Mouse (Mus musculus): ENCODE data around the gene Ptprg.

The Ptprg gene

DNA sequence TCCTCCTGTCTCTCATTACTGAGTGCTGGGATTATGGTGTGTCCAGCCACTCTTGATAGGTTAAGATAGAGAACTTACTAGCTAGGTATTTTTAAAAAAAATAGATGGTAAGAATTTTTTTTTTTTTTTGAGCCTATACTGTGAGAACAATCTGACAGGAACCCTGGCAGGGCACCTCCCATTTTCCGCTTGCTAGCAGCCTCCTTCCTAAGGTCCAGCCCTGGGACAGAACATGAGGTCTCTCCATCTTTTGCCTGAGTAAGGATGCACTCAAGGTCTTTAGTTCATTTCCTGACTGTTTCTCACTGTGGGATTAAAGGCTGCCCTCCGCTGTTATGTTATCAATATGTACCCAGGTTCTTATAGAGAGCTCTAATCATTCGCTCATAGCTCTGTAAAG is 264.7 kb downstream of the Ptprg start:
- DNase-seq (ENCODE audit: low read depth in 2 of 2, low spot score in 2 of 2), result no peak

DNA sequence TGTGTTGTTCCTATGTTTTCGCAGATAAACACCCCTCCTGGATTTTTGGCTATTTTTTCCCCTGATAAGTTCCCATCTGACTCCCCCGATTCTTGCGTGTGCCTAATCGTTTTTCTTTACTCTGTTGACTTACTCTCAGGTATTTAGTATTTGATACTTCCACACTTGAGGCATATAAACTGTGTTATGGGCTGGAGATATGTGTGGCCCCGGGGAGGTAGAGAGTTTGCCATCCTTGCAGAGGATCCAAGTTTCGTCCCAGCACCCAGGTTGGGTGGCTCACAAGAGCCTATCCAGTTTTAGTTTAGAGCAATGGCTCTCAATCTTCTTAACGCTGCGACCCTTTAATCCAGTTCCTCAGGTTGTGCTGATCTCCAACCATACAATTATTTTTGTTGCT is 265.4 kb downstream of the Ptprg start:
- no peak for DNase-seq (ENCODE audit: low read depth in 2 of 2, low spot score in 2 of 2)

DNA sequence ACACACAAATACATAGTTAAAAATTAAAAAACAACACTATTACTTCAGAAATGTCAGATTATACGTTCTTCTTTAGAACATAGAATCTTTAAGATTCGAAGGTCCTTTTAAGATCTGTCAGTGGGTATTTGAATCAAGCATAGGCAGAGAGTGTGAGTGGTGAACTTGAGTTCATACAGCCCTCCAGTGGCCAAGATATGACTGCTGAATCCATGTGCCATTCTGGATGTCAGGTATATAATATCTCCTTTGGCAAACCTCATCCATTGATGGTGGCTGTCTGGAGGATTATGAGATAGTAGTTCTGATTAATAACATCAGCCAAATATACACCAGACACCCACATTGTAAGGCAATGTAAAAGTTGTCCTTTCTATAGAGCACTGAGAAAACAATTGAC is 266.0 kb downstream of the Ptprg start:
- DNase-seq (ENCODE audit: low read depth in 2 of 2, low spot score in 2 of 2), result no peak

DNA sequence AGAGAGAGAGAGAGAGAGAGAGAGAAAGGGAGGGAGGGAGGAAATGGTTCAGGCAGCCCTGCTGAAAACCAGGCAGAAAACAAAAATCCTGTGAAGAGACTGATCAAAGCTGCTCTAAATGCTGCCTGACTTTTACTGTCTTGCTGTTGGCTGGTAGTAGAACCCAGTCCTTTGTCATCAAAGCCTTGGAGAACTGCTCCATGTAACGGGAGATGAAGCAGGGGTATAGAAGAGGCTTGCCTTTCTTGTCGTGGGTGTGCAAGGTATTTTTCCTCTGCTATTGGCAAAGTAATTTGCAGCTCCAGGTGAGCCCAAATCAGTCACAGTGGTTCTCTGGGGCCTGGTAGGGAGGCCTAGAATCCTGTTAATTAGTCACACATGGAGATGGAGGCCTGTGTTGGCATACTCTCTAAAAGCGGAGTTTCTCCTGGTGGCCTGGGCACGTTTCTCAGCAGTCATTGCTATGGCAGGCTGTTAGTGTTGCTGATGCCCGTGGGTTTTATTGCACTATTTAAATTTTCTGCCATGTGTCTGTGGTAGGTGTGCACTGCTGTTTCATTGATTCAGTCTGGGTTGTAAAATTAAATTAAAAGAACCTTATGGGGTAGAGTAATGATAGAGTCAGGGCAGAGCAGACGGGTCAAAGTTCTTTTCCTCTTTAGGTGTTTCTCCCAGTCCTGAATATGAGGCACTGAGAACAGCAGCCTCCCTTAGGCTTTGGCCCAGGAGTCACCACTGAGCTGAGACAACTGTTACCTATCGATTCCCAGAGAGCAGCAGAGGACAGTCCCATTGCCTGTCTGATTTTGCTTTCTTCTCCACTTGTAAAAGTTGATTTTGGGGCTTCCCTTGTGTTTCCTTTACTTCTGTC is 269.7 kb downstream of the Ptprg start:
- no peak for DNase-seq (ENCODE audit: low read depth in 2 of 2, low spot score in 2 of 2)

DNA sequence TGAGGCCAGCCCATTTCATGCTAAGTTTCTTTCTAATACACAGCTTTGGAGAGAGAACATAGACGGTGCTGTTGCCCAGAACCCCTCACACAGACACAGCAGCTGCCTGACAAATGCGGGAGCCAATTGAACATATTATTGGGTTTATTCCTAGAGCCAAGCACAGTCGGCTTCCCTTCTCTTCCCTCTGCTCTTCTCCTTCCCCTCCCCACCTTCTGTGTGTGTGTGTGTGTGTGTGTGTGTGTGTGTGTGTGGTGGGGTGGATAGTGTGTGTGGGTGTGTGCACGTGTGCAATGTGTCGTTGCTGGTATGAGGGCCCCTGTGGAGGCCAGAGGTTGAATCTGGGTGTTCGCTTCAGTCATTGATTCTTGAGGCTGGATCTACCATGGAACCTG is 270.4 kb downstream of the Ptprg start:
- no peak for DNase-seq (ENCODE audit: low read depth in 2 of 2, low spot score in 2 of 2)

DNA sequence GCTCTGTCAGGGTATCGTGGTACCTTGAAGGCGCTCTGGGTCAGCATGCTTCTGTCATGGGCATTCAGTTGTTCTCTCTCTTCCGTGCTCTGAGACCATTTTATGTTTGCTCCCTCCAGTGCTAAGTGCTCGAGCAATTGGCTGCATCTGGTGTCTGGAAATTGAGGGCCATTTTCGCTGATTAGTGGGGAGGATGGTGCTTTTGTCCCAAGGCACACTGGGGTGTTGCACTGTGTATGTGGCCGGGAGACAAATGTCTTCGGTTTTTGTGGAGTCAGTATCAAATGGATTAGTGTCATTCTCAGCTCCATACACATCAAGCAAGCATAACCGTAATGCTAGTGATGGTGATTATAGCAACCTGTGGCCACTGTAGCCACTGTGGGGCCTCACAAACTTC is 271.6 kb downstream of the Ptprg start:
- no peak for DNase-seq (ENCODE audit: low read depth in 2 of 2, low spot score in 2 of 2)

DNA sequence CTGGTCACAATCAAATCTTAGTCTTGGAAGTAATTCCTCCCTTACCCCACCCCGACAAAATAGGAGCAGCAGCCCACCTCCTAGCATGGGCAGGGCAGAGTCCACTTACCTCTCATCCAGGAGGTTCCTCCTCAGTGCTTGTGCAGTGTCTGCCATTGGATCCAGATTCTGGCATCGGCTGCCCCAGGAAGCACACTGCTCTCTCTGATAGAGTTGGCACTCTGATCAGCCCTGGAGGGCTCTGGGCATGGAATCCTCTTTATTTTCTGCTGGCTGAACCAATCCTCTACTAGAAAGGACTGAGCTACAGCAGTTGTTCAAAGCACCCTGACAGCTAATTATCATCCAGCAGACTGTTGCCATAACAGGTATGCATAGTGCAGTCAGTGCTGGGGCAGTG is 272.2 kb downstream of the Ptprg start:
- no peak for DNase-seq (ENCODE audit: low read depth in 2 of 2, low spot score in 2 of 2)

DNA sequence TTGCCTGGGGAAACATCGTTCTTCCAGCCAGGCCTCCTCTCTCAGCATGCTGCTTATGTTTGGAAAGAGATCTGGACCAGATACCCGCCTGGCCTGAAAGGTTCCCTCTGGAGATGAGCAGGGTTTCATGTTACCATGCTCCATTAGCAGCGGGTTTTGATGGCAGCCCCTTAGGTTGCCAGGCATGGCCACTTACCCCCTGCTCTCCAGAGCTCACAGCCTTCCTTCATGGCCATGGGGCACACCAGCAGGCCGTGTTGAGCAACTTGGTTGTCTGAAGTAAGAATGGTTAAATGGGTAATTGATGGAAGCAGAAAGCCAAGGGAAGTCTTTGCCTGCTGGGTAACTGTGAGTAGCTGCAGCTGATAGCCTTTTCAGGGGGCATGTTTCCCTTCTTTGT is 274.8 kb downstream of the Ptprg start:
- no peak for DNase-seq (ENCODE audit: low read depth in 2 of 2, low spot score in 2 of 2)

DNA sequence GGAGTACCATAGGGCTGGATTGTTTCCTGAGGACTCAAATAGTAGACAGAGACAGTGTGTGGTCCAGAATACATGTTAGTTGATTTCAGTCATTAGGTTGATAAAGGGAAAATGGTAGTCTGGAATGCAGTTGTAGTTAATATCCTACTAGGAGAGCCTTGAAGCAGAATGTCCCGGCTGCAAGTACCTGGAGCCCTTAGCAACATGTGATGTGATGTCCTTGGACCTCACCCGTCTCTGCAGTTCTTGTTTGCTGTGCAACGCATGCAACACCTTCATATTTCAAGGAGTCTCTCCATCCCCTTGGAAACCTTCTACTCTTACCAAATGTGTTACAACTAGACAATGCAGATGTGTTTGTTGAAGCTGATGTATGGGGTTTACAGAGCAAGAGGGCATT is 280.3 kb downstream of the Ptprg start:
- DNase-seq (ENCODE audit: low read depth in 2 of 2, low spot score in 2 of 2), result no peak

DNA sequence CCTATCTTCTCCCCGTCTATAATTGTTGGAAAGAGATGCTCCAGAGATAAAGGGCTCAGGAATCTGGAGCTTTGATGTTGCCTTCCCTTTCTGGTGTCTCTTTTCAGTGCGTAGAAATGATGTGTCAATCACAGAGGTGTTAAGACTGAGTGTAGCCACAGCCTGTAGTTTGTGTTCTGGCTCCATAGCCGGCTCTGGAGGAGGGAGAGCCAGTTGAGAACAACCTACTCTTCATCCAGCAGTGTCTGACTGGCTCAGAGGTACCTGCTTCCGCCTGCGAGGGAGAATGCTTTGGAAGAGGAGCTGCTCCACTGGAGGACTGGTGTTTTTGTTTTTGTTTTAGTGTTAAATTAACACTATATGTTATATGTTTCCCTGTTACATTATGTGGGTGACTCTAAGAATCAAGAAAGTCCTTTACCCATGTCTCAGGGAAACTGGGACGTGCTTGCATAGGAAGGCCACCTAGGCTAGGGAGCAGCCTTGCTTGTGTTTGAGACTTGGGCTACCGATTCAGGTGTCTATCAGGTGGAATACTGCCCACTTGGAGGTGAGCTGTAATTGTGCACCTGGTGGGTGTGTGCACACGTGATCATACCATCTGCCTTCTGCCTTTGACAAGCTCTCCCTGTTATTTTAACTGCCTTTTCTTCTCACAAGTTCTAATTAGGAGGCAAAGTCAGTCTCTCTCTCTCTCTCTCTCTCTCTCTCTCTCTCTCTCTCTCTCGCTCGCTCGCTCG is 282.5 kb downstream of the Ptprg start:
- no peak for DNase-seq (ENCODE audit: low read depth in 2 of 2, low spot score in 2 of 2)

DNA sequence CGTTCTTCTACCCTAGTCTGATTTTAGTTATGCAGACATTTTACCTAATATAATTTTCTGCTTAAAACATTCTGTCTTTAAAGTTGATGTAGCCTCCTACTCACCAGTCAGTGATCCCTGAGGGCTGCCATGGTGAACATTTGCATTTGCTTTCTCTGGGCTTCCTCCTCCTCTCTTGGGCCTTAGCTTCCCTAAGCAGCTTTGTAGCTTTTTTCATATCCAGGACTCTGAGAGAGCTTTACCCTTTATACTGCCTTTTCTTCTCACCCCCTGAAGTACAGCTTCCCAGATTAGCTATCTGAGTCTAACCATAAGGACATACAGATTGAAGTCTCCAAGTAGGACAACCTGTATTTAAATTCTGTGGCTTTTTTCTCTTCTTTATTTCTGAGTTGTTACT is 284.4 kb downstream of the Ptprg start:
- no peak for DNase-seq (ENCODE audit: low read depth in 2 of 2, low spot score in 2 of 2)

DNA sequence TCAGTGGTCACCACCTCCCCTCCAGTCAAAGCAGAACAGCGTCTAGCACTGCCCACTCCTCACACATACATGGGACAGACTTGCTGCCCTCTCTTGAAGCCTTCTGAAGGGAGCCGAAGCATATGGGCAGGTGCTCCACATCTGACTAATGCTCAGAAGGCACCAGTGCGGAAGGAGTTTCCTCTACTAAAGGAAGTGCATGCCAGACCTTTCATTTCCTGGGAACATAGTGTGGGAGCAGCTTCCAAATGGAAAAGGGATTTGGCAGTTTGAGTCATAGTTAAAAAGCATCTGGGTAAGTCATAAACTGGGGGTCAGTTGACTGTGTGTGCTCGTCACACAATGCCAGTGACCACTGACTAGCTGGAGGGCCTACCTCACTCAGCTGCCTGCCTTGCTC is 288.3 kb downstream of the Ptprg start:
- no peak for DNase-seq (ENCODE audit: low read depth in 2 of 2, low spot score in 2 of 2)

DNA sequence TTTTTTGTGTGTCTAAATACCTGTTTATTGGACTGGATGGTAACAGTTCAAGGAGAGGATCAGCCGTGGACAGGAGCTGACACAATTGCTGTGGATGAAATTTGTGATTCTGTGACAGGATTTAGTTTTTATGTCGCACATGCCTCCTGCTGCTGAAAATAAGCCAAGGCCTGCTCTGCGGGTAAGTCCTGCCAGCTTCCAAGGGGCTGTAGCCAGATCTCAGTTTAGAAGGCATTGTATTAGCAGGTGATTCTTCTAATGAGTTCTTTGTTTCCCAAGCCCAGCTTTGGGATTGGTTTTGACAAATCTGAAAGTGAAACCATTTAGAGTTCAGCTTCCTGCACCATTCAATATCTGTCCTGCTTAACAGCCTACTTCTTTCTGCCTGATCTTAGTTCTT is 299.6 kb downstream of the Ptprg start:
- no peak for DNase-seq (ENCODE audit: low read depth in 2 of 2, low spot score in 2 of 2)

DNA sequence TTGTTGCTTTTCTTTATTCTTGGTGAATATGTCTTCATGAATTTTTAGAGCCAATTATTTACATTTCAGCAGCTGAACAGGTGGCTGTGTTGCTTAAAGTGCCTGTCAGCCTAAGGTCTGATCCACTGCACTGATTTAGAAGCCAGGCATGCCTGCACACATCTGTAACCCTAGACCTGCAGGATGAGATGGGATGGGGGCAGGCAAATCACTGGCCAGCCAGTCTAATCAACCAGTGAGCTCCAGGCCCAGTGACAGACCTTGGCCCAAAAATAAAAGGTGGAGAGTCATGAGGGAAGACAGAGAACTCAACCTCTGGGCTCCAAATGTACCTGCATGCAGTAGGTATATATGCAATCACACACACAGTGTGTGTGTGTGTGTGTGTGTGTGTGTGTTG is 302.2 kb downstream of the Ptprg start:
- no peak for DNase-seq (ENCODE audit: low read depth in 2 of 2, low spot score in 2 of 2)

DNA sequence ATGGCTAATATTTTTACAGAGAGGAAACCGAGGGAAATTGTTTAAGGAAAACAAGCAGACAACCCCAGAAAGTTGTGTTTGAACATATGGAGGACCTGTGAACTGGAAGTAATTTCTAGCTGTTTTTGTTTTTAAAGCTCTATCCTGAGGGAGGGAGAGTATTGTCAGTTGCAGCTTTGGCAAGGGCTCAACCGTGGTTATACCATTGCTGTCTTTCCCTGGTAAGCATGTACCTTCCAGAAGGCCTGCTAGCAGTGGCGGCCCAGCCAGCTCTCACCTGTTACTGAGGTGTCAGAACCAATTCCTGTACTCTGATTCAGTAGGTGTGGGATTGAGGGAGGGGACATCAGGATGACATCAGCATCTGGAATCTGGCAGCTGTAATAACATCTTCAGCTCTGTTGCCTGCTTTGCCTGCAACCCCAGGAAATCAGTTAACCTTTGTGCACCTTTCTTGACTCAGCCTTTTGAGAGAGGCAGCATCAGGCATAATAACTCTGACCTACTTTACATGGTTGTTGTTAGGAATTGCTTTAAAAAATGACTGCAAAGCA is 304.7 kb downstream of the Ptprg start:
- no peak for DNase-seq (ENCODE audit: low read depth in 2 of 2, low spot score in 2 of 2)

DNA sequence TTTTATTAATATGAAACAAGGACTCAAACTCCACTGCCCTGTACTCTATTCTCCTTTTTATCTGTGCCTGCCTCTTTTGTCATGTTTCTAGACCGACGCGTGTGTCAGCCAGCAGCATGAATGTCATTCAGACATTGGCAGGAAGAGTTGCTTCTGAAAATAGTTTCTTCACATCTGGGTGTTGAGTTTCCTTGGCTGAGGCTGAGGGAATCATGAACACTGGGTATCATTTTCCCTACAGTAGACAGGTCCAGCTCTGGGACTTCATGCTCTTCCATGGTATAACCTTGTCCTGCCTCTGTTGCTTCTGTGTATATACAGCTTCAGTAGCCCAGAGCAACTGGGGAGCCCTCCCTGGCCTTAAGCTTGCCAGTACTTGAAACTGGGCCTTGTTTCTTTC is 310.0 kb downstream of the Ptprg start:
- DNase-seq (ENCODE audit: low read depth in 2 of 2, low spot score in 2 of 2), result no peak

DNA sequence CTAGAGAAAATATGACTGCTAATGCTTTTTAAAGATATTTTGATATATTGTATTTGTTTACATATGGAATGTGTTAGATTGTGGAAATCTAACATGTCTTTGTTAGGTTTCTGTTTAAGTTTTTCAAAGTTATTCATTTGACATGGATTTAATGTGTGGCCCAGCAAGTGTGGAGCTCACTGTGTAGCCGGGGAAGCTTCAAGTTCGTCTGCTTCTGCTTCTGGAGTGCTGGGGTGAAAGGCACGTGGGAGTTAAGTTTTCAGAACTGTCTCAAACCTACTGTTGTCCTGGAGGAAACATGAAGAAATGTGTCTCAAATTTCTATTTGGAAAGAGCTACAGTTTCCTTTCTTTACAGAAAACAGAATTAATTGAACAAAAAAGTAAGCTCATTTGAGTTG is 311.5 kb downstream of the Ptprg start:
- no peak for DNase-seq (ENCODE audit: low read depth in 2 of 2, low spot score in 2 of 2)

DNA sequence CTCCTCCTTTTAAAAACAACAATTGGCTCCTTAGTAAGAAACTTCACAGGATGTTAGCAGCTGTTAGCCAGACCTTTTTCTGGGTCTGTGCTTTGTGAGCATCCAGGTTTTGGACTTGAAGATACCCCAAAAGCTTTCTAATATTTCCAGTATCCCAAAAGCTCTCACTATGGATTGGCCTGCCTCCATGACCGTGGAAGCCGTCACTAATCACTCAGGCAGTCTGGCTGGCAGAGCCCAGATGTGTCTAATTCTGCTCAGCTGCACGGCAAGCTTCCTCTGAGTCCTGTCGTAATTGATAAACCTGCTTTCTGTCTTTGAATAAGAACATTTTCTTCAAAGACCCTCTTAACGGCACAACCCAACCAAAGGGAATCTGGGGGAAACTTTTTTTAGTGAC is 312.0 kb downstream of the Ptprg start:
- DNase-seq (ENCODE audit: low read depth in 2 of 2, low spot score in 2 of 2), result no peak

DNA sequence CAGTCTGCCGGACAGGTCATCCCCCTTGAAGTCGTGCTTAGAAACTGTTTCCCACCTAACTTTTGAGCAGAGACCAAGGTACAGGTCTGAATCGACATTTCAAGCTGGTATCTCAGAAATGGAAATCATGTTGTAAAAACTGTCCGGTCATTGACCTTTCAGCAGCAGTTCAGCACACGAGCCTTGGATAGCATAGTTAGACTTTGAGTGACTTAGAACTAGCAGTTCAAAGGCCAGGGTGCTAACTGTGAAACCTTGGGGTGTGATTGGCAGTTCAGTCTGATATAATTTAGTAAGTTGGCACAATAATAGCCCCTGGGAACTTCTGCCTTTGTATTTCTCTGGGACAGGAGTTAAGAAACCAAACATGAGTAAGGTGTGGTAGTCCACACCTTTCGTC is 312.5 kb downstream of the Ptprg start:
- DNase-seq (ENCODE audit: low read depth in 2 of 2, low spot score in 2 of 2), result no peak

DNA sequence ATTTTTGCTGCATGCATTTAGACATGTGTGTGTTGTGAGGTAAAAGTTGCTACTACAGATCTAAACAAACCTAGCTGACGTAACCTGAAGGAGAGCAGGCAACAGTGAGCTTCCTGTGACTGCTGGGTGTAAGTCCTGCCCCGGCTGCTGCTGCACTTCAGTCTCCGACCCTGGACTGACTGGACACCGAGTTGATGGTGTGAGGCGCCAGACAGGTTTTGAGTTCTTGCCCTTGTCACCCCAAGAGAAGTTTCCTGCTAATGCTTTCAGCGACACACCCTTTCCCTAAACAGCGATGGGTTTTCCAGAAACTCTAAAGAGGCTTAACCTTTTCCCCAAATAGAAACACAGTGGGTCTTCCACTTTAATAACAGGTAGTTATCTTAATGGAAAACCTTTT is 313.1 kb downstream of the Ptprg start:
- DNase-seq (ENCODE audit: low read depth in 2 of 2, low spot score in 2 of 2), result no peak

DNA sequence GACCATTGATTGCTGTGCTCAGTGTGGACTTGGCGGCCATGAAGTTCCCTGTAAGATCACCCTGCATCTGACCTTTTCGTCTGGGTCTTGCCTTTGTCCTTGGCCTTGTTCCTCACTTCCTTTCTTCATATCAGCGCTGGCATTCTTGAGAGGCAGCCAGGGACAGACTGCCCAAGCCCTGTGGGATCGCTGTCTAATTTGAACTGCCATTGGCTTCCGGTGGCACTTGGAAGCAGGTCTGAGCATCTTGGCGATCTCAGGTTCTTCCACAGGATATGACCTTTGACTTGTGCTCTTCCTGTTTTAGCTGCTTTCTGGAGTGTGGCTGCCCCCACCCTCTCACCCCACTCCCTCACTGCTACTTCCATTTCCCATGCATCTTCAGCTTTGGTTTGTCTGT is 315.3 kb downstream of the Ptprg start:
- DNase-seq (ENCODE audit: low read depth in 2 of 2, low spot score in 2 of 2), result no peak

DNA sequence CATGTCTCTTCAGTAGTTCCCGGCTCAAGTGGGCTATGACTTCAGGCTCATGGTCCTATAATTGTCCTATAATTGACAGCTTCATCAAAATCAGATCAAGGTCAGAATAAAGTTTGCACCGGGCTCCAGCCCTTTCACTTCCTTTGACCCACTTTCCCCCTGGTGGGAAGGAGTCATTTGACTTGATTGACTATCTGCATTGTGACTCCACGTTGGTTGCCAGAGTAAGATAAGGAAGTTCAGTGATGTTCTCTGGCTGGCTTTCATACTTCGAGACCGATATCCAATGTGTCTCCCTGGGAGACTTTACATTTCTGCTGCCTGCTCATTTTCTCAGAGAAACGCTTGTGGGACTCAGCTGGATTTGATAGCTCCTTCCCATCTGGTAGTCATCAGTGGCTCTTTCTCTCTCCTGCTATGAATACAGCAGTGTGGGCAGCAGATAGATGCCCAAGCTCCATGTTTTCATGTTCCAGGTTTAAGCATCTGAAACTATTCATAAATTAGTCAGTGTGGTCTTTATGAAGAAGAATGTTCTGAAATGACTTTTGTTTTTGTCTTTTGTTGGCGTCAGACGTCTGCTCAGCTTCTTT is 318.5 kb downstream of the Ptprg start:
- DNase-seq (ENCODE audit: low read depth in 2 of 2, low spot score in 2 of 2), result no peak

Data from CD8-positive naive resting alpha-beta T cell, adult 2 months (primary cell).